17 mouse cellular contexts compared by ENCODE assay signal in genomic region chr13:57950091-57950490, GRCm38 (mm10). TPM values are rescaled to one million over a fixed set of nuclear protein-coding genes. Genes with fewer than 3 reads are reported as not detected.
A peak's percentile ranks its signal among the peaks of the same experiment; 100 is the strongest.
DNase-seq lines count a peak whose midpoint lies in the region; ATAC-seq and TF ChIP-seq lines count a peak whose summit lies in the region.
"Had no signal": no experiment of that assay in that cellular context is flagged by ENCODE, and none has a peak within 500 bp of the region (broad histone marks: within the 10 kb centered on the region; RNA-seq: fewer than 3 reads in every experiment).

No protein-coding gene starts in this region.

- no peaks in the 10 kb centered on the region; the same call in 1 of the 2 replicates for H3K27me3 ChIP-seq in heart, embryonic 10.5 days (ENCODE audit: insufficient read depth, poor library complexity, severe bottlenecking)
- no peaks in the 10 kb centered on the region; the same call in 1 of the 2 replicates for H3K27me3 ChIP-seq in heart, embryonic 12.5 days (replicated peaks)
- no peaks in the 10 kb centered on the region for H3K27me3 ChIP-seq in cerebellum, adult 2 months (ENCODE audit: control insufficient read depth, insufficient read depth, low read length)
- H3K27me3 ChIP-seq: limb, embryonic 13.5 days had no signal

- no peak for ATAC-seq in heart, embryonic 12.5 days (ENCODE audit: insufficient number of reproducible peaks, low FRiP score)
- ATAC-seq: intestine, postnatal 0 days had no signal

- peak; percentile 38 for DNase-seq in heart, embryonic 10.5 days (ENCODE audit: low spot score)
- peak; percentile 65 to 67 for DNase-seq in cerebellum, adult 2 months
- peak; percentile 42 to 53 for DNase-seq in frontal cortex, postnatal 14 days (ENCODE audit: low spot score in 2 of 2)
- peak; percentile 69 to 75 for DNase-seq in right cerebral cortex, postnatal 10 days (ENCODE audit: low spot score in 2 of 2)
- no peak for DNase-seq in retina, embryonic 14.5 days (ENCODE audit: low spot score)
- no peak for DNase-seq in layer of hippocampus, adult 2 months (ENCODE audit: low spot score in 2 of 2)
- no peak for DNase-seq in ovary, postnatal 10 days (ENCODE audit: low spot score)
- DNase-seq: adrenal gland, postnatal 36 days; lung, embryonic 14.5 days had no signal

- no peak overlapping the region for H3K4me2 ChIP-seq in heart, embryonic 12.5 days
- H3K4me2 ChIP-seq: limb, embryonic 13.5 days; lung, embryonic 14.5 days; midbrain, embryonic 11.5 days; neural tube, embryonic 12.5 days had no signal

- no peak overlapping the region for H3K27ac ChIP-seq in heart, embryonic 10.5 days
- H3K27ac ChIP-seq in heart, embryonic 12.5 days (ENCODE audit: poor library complexity, severe bottlenecking) = no peak overlapping the region
- H3K27ac ChIP-seq in cerebellum, adult 2 months (ENCODE audit: insufficient read depth, low read length) = 0 out of 2 replicates have a peak overlapping the region, but pooled peaks have one; percentile 8
- no peak overlapping the region for H3K27ac ChIP-seq in layer of hippocampus, adult 2 months
- H3K27ac ChIP-seq: limb, embryonic 13.5 days; neural tube, embryonic 12.5 days; stomach, postnatal 0 days had no signal

- no peaks in the 10 kb centered on the region for H3K36me3 ChIP-seq in heart, embryonic 10.5 days
- no peaks in the 10 kb centered on the region for H3K36me3 ChIP-seq in heart, embryonic 12.5 days
- H3K36me3 ChIP-seq: limb, embryonic 13.5 days; neural tube, embryonic 12.5 days had no signal

- 74% methylated on average over 12 of the region's 12 CpGs for WGBS in heart, embryonic 10.5 days
- 73% methylated on average over 12 of the region's 12 CpGs for WGBS in heart, embryonic 12.5 days
- WGBS in cerebellum, adult 2 months = 19% methylated on average over 12 of the region's 12 CpGs

- no peak for TF ChIP-seq POLR2A in cerebellum, adult 2 months (IDR thresholded peaks at IDR 0.05; ENCODE audit: borderline replicate concordance, insufficient read depth, low read length)

- no peak for TF ChIP-seq CTCF in cerebellum, adult 2 months (IDR thresholded peaks at IDR 0.05; ENCODE audit: borderline replicate concordance, insufficient read depth, low read depth, low read length)
- TF ChIP-seq CTCF in layer of hippocampus, adult 2 months (conservative IDR thresholded peaks at IDR 0.05) = no peak

- peaks cover 3% of the 10 kb centered on the region for H3K4me1 ChIP-seq in heart, embryonic 10.5 days
- H3K4me1 ChIP-seq in heart, embryonic 12.5 days (replicated peaks) = no peaks in the 10 kb centered on the region
- H3K4me1 ChIP-seq in cerebellum, adult 2 months (ENCODE audit: control insufficient read depth, insufficient read depth, low read length) = peaks cover 35% of the 10 kb centered on the region

- no peak overlapping the region for H3K9ac ChIP-seq in heart, embryonic 12.5 days
- H3K9ac ChIP-seq: limb, embryonic 13.5 days; lung, embryonic 14.5 days; neural tube, embryonic 12.5 days had no signal

- no peaks in the 10 kb centered on the region for H3K9me3 ChIP-seq in heart, embryonic 10.5 days
- no peaks in the 10 kb centered on the region for H3K9me3 ChIP-seq in heart, embryonic 12.5 days (replicated peaks)
- H3K9me3 ChIP-seq: limb, embryonic 13.5 days; neural tube, embryonic 12.5 days had no signal

- no peak overlapping the region for H3K4me3 ChIP-seq in heart, embryonic 10.5 days
- H3K4me3 ChIP-seq in heart, embryonic 12.5 days = no peak overlapping the region
- no peak overlapping the region for H3K4me3 ChIP-seq in cerebellum, adult 2 months (replicated peaks; ENCODE audit: insufficient read depth, low read depth, low read length)
- no peak overlapping the region for H3K4me3 ChIP-seq in layer of hippocampus, adult 2 months
- H3K4me3 ChIP-seq: limb, embryonic 13.5 days; neural tube, embryonic 12.5 days had no signal

RNA-seq across cellular contexts. Expression of gene Spock1, which starts 42.0 kb away (rescaled TPM):
- 1.1 and 2.1 TPM in 2 replicates for polyA plus RNA-seq in heart, embryonic 10.5 days (2016; fragmentation: Nextera tagmentation; extraction: Ambion mirVana)
- polyA plus RNA-seq in heart, embryonic 12.5 days (2016; fragmentation: Nextera tagmentation; extraction: Ambion mirVana) = 0.41 and 0.70 TPM in 2 replicates
- polyA plus RNA-seq in cerebellum, adult 2 months (2012; rRNA removed) = 144 and 147 TPM in 2 replicates
- 100 to 1,000 TPM; 179 to 213 TPM for total RNA-seq in layer of hippocampus, adult 2 months (2021)
- total RNA-seq: common myeloid progenitor, adult 5-6 weeks; MEL had no signal
- polyA plus RNA-seq: lung, embryonic 14.5 days had no signal

Comparison
In these comparisons a context has a peak if more than half of its experiments do, and no peak if none do; other contexts are left out.
1. DNase-seq: peak in heart, embryonic 10.5 days (single experiment), cerebellum, adult 2 months (2 of 2), frontal cortex, postnatal 14 days (2 of 2) and right cerebral cortex, postnatal 10 days (2 of 2); none in retina, embryonic 14.5 days (single experiment), layer of hippocampus, adult 2 months (0 of 2) and ovary, postnatal 10 days (single experiment).
2. RNA of gene Spock1, which starts 42.0 kb away (polyA plus RNA-seq): 144 to 147 TPM in cerebellum, adult 2 months; 1.1 to 2.1 TPM in heart, embryonic 10.5 days and 0.41 to 0.70 TPM in heart, embryonic 12.5 days; every median in the first group is over 10 times any median in the second.